Mouse (Mus musculus) heart, embryonic 16.5 days (tissue): ENCODE results near the gene Spib. TPM values are rescaled to one million over a fixed set of nuclear protein-coding genes. Genes with fewer than 3 reads are reported as not detected.

Experiments used
- ATAC-seq: fragments of 200-750 bp; cut with Nextera tagmentation; replicated peaks from 2 replicates; pipeline ENCODE4 v1.8.0; 2017; ENCODE audit warnings: moderate number of reproducible peaks; ENCODE audit not compliant: insufficient read depth, low FRiP score; ENCODE audit errors: extremely low read depth
- H3K27ac ChIP-seq: fragments of 300-500 bp; sonication (generic); 2 replicates; pipeline ENCODE4 v1.5.1; 2014; ENCODE audit warnings: mild to moderate bottlenecking, low read length, control low read depth, moderate library complexity
- H3K27me3 ChIP-seq: fragments of 300-500 bp; sonication (generic); 2 replicates; pipeline ENCODE4 v1.6.1; 2014; ENCODE audit warnings: low read length, mixed read lengths; ENCODE audit not compliant: control insufficient read depth, insufficient read depth
- H3K36me3 ChIP-seq: fragments of 300-500 bp; sonication (generic); 2 replicates; pipeline ENCODE4 v1.6.1; 2014; ENCODE audit not compliant: control insufficient read depth, insufficient read depth
- H3K4me1 ChIP-seq: fragments of 300-500 bp; sonication (generic); 2 replicates; pipeline ENCODE4 v1.6.1; 2014; ENCODE audit warnings: low read length, mixed read lengths; ENCODE audit not compliant: control insufficient read depth, insufficient read depth
- H3K4me2 ChIP-seq: fragments of 300-500 bp; sonication (generic); 2 replicates; pipeline ENCODE4 v1.6.1; 2014; ENCODE audit warnings: low read depth, mild to moderate bottlenecking, control low read depth, low read length
- H3K4me3 ChIP-seq: fragments of 300-500 bp; sonication (generic); 2 replicates; pipeline ENCODE4 v1.5.1; 2014; ENCODE audit warnings: mild to moderate bottlenecking, control low read depth, low read length
- H3K9ac ChIP-seq: fragments of 300-500 bp; sonication (generic); 2 replicates; pipeline ENCODE4 v1.6.1; 2014; ENCODE audit warnings: low read length, control low read depth
- H3K9me3 ChIP-seq: fragments of 300-500 bp; sonication (generic); replicated peaks from 2 replicates; pipeline ENCODE4 v1.6.1; 2016; ENCODE audit warnings: low read length; ENCODE audit not compliant: control insufficient read depth
- WGBS: fragments of 180-500 bp; shearing (Covaris S2); extraction: QIAGEN DNeasy Blood & Tissue Kit; methylation state at CpG from one replicate; pipeline ENCODE4 v1.1.7; 2014; 5-methylcytosine and 5-hydroxymethylcytosine counted together
- polyA plus RNA-seq: library from polyadenylated mRNA; unstranded; fragments of >200 nt; fragmentation: Nextera tagmentation; extraction: Ambion mirVana; gene quantifications from 2 replicates; pipeline ENCODE4 v1.2.1, GENCODE M21; 2015

Spib gene
- polyA plus RNA-seq, 1 experiment from 2014 or later = 5.9 TPM

GRCm38 (mm10) chr7:44538756-44539624, 7.1 kb upstream of the Spib start:
- H3K9ac ChIP-seq = no peak overlapping the region
- no peak for ATAC-seq
- no peaks in the 10 kb centered on the region for H3K9me3 ChIP-seq
- H3K4me3 ChIP-seq = no peak overlapping the region
- H3K27me3 ChIP-seq = no peaks in the 10 kb centered on the region
- WGBS = 92% methylated on average over 41 of the region's 41 CpGs
- H3K27ac ChIP-seq = no peak overlapping the region
- H3K4me2 ChIP-seq = no peak overlapping the region
- H3K36me3 ChIP-seq = peaks cover 48% of the 10 kb centered on the region
- peaks cover 13% of the 10 kb centered on the region for H3K4me1 ChIP-seq

DNA sequence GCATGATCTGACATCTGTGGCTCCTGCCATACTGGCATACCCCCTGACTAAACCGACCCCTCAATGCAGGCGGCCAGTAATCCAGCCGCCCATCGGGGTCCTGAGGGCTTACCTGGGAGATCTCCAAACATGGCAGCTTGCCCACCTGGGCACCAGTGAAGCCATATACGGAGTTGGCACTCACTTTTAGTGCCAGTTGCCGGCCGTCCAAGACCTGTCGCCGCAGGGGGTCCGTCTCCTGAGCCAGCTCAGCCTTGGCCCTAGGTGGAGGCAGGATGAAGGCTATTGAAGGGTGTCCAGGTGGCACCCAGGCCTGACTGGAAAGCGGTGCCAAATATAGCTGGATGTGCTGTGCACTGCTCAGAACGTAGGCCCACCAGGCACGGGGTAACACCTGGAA, 5.6 kb upstream of the Spib start:
- Histone ChIP-seq H3K4me3 (no peak overlapping the region), H3K9me3 (no peaks in the 10 kb centered on the region), H3K36me3 (peaks cover 52% of the 10 kb centered on the region), H3K9ac (no peak overlapping the region), H3K4me2 (no peak overlapping the region), H3K27ac (no peak overlapping the region), H3K4me1 (peaks cover 13% of the 10 kb centered on the region), H3K27me3 (no peaks in the 10 kb centered on the region)
- ATAC-seq = no peak
- WGBS = 90% methylated on average over 13 of the region's 13 CpGs

DNA sequence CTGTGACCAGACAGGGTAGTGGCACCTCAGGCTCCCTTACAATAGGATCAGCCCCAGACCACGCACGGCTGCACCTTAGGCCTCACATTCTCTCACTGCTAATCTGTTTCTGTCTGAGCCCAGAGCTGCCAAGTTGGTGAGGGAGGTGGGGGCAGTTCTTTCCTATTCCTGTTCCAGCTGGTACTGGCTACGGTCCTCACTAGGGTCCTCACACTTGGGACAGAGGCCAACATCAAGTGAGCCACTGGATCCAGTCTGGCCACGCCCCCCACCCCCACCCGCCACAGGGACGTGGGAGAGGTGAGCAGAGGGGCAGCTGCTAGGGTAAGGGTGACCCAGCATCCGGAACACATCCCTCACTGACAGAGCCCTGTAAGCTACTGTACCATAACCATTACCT, 5.1 kb upstream of the Spib start:
- ATAC-seq = 0 out of 2 replicates have a peak, but pooled peaks have one; percentile 1
- Histone ChIP-seq H3K9ac (peak overlapping the region; percentile 14; the same call in 1 of the 2 replicates), H3K27me3 (no peaks in the 10 kb centered on the region), H3K9me3 (no peaks in the 10 kb centered on the region), H3K27ac (0 out of 2 replicates have a peak overlapping the region, but pooled peaks have one; percentile 4), H3K4me1 (peaks cover 13% of the 10 kb centered on the region), H3K4me3 (no peak overlapping the region), H3K36me3 (peaks cover 51% of the 10 kb centered on the region), H3K4me2 (no peak overlapping the region)
- 54% methylated on average over 7 of the region's 7 CpGs for WGBS

- Histone ChIP-seq H3K4me3 (no peak overlapping the region), H3K9ac (peak overlapping the region; percentile 14; the same call in 1 of the 2 replicates), H3K27me3 (no peaks in the 10 kb centered on the region), H3K9me3 (no peaks in the 10 kb centered on the region), H3K27ac (peak overlapping the region; percentile 23; the same call in 1 of the 2 replicates), H3K4me1 (peaks cover 13% of the 10 kb centered on the region), H3K4me2 (no peak overlapping the region), H3K36me3 (peaks cover 48% of the 10 kb centered on the region)
- ATAC-seq = 0 out of 2 replicates have a peak, but pooled peaks have one; percentile 5
- WGBS = 59% methylated on average over 6 of the region's 6 CpGs
These were observed 4.7 kb upstream of the Spib start for GRCm38 (mm10) chr7:44536590-44536968.

- Histone ChIP-seq H3K4me1 (peaks cover 13% of the 10 kb centered on the region), H3K9ac (peak overlapping the region; percentile 14; the same call in 1 of the 2 replicates), H3K27ac (peak overlapping the region; percentile 23; the same call in 1 of the 2 replicates), H3K36me3 (peaks cover 42% of the 10 kb centered on the region), H3K4me2 (no peak overlapping the region), H3K4me3 (no peak overlapping the region), H3K9me3 (no peaks in the 10 kb centered on the region), H3K27me3 (no peaks in the 10 kb centered on the region)
- WGBS = 86% methylated on average over 27 of the region's 27 CpGs
- ATAC-seq = no peak
These were observed 4.1 kb upstream of the Spib start for GRCm38 (mm10) chr7:44535657-44536589.

- no peak overlapping the region for H3K4me3 ChIP-seq
- peaks cover 13% of the 10 kb centered on the region for H3K4me1 ChIP-seq
- no peaks in the 10 kb centered on the region for H3K9me3 ChIP-seq
- peaks cover 33% of the 10 kb centered on the region for H3K36me3 ChIP-seq
- WGBS = 89% methylated on average over 19 of the region's 19 CpGs
- no peak overlapping the region for H3K27ac ChIP-seq
- H3K4me2 ChIP-seq = no peak overlapping the region
- no peak overlapping the region for H3K9ac ChIP-seq
- no peak for ATAC-seq
- H3K27me3 ChIP-seq = no peaks in the 10 kb centered on the region
These were observed 3.0 kb upstream of the Spib start for GRCm38 (mm10) chr7:44534656-44535441.

GRCm38 (mm10) chr7:44534242-44534641, 2.4 kb upstream of the Spib start:
- no peak overlapping the region for H3K27ac ChIP-seq
- ATAC-seq = 0 out of 2 replicates have a peak, but pooled peaks have one; percentile 4
- peaks cover under 1% of the 10 kb centered on the region; the same call in 1 of the 2 replicates for H3K27me3 ChIP-seq
- WGBS = 92% methylated on average over 13 of the region's 13 CpGs
- no peaks in the 10 kb centered on the region for H3K9me3 ChIP-seq
- no peak overlapping the region for H3K4me2 ChIP-seq
- peaks cover 29% of the 10 kb centered on the region for H3K36me3 ChIP-seq
- H3K4me1 ChIP-seq = peaks cover 13% of the 10 kb centered on the region
- H3K4me3 ChIP-seq = no peak overlapping the region
- H3K9ac ChIP-seq = no peak overlapping the region

DNA sequence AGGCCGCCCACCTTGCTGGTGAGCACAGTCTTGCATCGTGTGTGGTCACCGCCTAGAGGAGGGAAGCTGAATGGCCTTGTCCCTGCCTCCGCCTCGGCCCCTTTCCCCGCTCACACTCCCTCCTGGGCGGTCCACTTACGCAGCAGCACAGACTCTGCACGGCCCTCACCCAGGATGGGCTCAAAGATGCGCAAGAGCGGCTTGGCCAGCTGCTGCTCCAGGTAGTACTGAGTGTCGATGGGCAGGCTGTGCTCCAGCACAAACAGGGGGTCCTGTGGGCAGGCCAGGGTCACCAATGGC, 1.8 kb upstream of the Spib start:
- ATAC-seq = no peak
- H3K9me3 ChIP-seq = no peaks in the 10 kb centered on the region
- H3K27me3 ChIP-seq = peaks cover 6% of the 10 kb centered on the region; the same call in 1 of the 2 replicates
- WGBS = 83% methylated on average over 12 of the region's 12 CpGs
- no peak overlapping the region for H3K9ac ChIP-seq
- peaks cover 13% of the 10 kb centered on the region for H3K4me1 ChIP-seq
- H3K4me2 ChIP-seq = no peak overlapping the region
- H3K4me3 ChIP-seq = no peak overlapping the region
- H3K27ac ChIP-seq = no peak overlapping the region
- H3K36me3 ChIP-seq = peaks cover 25% of the 10 kb centered on the region
